Mouse (Mus musculus): ENCODE results near the gene Fam98a.

Fam98a gene

DNA sequence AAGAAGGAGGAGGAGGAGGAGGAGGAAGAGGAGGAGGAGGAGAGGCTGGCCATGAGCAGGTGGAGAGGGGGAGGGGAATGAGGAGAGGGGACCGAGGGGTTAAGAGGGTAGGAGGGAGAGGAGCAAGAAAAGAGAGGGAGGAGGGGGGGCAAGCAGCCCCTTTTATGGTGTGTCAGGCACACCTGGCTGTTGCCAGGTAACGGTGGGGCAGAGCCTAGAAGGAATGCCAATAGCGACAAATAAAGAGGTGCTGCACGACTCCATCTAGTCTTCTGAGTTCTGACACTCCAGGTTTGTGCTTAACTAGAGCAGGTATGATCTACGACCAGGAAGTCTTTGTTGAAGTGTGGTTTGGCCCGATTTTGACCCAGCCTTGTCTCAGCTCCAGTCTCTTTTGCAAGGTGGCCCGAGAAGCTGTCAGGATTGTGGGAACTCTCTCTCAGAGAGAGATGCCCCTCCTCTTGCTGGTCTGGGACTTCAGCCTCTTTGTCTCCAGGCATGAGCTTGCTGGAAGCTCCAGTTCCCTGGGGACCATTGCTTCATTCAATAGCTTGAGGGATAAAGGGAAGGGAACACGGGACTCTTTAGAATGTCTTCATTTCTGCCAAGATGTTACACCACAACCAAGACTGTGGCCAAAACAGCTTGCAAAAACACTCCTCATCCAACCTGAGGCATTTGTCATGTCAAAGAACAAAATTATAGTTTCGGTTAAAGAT lies 29.2 kb downstream of the Fam98a start:
- no peak for DNase-seq (ENCODE audit: extremely low spot score, low read depth, low spot score)

DNA sequence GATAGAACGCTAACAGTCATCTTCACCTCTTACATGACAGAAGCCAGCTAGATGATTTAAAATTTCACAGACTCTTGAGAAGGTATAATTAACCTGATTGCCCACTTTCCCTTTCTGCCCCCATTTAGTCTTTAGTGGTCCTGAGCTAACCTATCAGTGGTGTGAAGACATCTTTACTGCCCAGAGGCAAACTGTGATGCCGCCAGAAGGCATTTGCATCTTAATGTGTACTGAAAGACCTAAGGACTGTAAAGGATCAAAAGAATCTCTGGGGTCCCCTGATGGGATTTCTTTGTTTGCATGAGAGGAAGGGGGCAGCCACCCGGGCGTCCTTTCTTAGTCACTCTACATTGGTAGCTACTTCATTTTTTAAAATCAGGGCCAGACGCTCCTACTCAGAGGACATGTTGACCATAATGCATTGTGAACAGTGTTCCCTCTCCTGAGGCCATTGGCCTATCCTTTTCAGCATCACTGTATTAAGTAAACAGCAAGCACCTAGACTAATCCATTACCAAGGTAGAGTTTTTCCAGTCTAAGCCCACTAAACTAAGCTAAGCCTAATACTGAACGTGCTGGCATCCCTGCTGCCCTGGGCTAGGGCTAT lies 30.4 kb downstream of the Fam98a start:
- no peak for DNase-seq (ENCODE audit: extremely low spot score, low read depth, low spot score)

DNA sequence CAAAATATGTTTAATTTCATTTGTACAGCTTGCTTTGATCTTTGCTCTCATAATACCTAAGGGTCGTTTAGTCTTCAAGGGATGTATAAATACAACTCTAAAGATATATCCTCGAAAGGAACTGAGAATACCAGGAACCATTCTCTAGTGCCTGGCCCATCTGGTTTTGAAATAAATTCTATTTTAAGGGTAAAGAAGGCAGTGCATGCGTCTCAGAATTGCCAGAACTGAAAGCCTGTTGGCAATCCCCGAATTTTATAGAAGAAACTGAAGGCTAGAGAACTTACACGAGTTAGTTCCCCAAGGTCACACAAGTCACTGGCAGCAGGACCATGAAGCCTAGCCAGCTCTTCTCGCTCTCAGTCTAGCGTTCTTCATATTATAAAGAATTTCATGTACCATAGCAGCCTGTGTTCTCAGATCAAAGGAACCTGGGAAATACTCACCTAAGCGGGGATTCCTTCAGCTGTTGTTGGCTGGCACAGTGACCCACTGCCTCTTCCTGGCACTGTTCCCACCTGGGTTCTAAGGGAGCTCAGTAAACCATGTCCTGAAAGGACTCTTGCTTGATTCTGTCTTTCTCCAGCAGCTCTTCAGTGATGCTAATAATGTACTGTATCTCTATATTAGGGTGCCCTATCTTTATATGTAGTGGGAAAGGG lies 32.4 kb downstream of the Fam98a start:
- no peak for DNase-seq (ENCODE audit: extremely low spot score, low read depth, low spot score)

DNA sequence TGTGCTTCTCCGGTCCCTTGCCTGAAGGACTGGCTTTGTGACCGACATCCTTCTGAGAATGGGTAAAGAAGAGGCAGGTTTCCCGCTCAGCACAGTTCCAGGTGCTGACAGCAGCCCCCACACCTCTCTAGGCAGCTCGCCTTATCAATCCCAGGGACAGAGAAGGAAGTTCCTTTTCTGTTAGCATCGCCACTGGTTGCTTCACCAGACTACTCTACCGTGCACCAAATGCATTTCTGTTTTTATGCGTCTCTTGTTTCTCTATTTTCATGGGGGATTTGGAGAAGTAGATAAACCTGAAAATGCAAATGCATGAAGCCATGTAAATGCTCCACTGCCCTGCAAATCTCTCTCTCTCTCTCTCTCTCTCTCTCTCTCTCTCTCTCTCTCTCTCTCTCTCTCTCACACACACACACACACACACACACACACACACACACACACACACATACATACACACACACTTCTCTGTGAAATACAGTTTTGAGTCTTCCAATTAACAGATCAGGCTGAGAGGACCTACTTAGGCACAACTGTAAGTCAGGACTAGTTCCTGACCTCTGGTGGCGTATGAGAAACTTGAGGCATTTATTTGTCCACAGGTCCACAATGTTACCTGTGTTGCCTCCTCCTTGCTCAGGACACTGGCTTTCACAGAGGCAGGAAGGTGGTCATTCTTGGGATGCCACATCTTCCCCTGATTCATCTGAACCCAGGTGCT lies 33.4 kb downstream of the Fam98a start:
- DNase-seq (ENCODE audit: extremely low spot score, low read depth, low spot score) = no peak

DNA sequence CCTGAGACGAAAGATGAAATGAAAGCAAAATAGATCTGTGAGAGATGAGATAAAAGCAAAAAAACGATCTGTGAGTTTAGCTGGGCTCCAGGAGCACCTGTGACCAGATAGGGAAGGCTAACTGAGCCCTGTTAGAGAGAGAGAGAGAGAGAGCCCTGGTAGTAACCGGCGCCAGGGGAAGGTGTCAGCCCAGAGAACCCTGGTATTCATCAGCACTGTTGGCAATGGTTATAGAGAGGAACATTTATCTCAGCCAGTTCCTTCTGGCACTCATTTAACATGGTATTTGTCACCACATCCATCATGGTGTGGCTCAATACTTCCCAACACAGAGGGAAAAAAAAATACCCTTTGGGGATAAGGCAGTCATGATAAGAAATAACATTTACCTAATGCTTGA lies 35.2 kb downstream of the Fam98a start:
- DNase-seq (ENCODE audit: extremely low spot score, low read depth, low spot score) = no peak

DNA sequence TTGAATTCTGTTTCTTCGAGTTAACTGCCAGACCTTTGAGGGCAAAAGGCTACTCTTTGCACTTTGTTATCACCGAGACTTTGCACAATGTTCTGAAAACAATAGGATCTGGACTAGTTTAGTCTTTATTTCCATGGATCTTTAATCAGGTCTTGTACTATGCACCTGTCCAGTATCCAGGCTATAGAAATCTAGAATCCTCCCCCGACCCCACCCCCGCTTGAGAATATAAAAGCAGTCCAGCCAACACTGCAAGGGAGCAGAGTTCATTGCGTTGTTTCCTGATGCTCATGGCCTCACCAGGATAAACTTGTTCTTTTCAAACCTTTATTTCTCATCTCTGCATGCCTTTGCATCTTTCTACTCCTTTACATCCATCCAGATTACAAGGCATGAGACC lies 42.5 kb downstream of the Fam98a start:
- no peak for DNase-seq (ENCODE audit: extremely low spot score, low read depth, low spot score)

DNA sequence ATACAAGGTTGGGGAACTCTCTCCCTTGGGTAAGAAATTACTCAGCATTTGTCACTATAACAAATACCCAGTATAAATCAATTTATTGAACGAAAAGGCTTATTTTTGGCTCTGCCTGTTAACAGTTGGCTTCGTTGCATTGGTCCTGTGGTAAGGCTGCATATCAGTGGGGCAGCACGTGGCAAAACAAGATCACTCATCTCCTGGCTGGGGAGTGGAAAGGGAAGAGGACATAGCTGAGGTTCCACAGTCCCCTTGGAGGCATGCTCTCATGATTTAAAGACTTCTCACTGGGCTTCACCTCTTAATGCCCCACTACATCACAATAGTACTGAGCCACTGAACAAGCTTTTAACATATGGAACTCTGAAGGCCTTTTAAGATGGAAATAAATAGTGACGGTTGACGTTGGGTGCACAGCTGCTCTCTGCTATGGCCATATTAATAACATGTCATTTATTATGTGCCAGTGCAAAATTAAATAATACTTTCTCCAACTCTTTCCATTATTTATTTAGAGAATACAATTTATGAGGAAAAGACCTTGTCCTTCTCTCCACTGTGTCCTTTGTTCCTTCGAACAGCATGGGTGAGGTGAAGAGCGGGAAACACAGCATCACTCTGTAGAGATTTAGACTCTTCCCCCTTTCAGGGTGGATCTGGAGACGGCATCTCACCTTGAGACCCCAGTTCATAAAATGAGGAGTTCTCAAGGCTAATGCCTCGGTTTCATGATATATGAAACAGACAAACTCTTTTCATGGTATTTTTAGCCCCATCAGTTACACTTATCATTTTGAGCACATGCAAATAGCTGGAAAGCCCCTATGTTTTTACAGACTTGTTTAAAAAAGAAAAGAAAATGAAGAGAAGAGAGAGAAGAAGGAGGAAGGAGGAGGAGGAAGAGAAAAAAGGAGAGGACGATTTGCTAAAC lies 44.8 kb downstream of the Fam98a start:
- DNase-seq (ENCODE audit: extremely low spot score, low read depth, low spot score) = no peak

DNA sequence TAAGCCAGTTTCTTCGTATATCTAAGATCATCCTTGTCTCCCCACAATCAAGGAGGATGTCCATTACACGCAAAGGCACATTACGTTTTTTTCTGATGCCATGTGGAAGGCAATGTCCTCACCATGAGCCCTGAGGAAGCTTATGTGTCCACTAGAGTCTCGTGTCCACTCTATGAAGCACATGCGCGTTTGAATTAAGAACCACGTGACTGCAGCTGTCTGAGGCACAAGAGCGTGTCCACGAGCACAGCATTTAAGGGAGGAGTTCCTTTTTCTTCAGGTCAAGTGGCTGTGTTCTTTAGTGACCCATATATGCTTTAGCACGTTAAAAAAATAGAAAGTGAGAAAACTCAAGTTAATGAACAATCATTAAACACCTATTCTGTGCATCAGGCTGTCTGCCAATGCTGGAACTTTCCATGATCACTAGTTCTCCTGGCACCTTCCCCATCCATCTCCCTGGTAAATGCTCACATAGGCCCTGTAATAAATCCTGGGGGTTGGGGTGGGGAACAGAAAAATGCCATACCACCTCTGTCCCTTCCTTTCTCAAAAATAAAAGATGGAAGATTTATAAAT lies 45.6 kb downstream of the Fam98a start:
- no peak for DNase-seq (ENCODE audit: extremely low spot score, low read depth, low spot score)

DNA sequence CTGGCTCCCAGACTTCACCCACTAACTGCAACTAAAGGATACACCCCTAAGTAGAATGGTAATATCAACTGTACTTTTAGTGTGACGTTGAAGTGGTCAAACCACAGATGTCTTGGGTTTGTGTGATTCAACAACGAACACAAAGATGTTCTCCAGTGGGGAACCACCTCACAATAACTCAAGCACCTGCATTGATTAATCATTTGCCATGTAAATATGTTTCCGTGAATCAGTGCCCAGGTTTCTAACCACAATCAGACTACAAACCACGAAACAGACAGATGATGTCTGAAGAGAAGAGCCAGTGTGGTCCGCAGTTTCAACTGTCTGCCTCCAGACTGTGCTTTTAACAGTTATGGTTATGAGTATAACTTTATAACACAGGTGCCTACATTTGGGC lies 46.7 kb downstream of the Fam98a start:
- DNase-seq (ENCODE audit: extremely low spot score, low read depth, low spot score) = no peak

DNA sequence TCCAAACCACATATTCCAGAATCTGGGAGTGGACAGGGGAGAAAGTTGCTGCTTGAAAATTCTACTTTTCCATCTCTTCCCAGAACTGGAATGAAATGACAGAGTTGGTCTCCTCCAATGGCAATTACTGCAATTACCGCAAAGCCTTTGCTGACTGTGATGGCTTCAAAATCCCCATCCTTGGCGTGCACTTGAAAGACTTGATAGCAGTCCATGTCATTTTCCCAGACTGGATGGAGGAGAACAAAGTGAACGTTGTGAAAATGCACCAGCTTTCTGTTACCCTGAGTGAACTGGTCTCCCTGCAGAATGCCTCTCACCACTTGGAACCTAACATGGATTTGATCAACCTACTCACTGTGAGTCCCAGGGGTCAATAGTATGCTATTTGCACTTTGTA lies 48.7 kb downstream of the Fam98a start:
- DNase-seq (ENCODE audit: extremely low spot score, low read depth, low spot score) = no peak

DNA sequence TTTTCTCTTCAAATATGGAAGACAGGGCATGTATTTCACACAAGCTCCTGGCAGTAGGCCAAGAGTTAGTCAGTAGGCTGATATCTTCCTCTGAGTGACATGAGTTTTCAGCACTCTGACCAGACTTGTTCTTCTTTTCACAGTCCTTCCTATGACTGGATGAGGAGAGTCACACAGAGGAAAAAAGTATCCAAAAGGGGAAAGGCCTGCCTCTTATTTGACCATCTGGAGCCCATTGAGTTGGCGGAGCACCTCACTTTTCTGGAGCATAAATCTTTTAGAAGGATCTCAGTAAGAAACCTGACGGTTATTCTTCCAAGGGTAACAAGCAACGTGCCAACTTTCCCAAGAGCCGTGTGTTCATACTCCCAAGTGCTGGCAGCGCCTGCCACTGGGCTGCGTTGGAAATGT lies 53.5 kb downstream of the Fam98a start:
- DNase-seq (ENCODE audit: extremely low spot score, low read depth, low spot score) = no peak

DNA sequence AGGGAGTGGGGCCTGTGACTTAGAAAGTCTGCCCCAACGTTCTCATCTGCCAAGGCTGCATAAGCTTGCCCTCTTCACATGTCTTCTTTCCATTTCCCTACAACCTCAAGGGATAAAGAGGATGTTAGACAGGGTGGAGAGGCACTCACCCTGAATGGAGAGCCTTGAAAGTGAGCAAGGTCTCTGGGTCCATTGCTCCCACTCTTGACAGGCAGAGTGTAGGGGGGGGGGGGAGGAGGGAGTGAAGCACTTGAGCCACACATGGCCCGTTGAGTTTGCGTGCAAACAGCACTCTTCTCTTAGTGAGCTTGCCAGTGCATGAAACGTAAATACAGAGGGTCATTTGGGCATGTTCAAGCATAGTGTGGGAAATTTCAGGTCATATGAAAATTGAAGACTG lies 56.5 kb downstream of the Fam98a start:
- DNase-seq (ENCODE audit: extremely low spot score, low read depth, low spot score) = no peak
